Mouse (Mus musculus) cortical plate, adult 2 months (tissue): ENCODE results near the gene Pim3. TPM values are rescaled to one million over a fixed set of nuclear protein-coding genes. Genes with fewer than 3 reads are reported as not detected.

Experiments
- H3K27ac ChIP-seq: fragments of 200-500 bp; 2 replicates; pipeline ENCODE4 v1.5.1; 2012; ENCODE audit warnings: low read length, control low read depth, inconsistent platforms; ENCODE audit not compliant: insufficient read depth
- H3K4me1 ChIP-seq: fragments of 200-500 bp; 2 replicates; pipeline ENCODE4 v1.6.1; 2011; ENCODE audit warnings: low read length; ENCODE audit not compliant: control insufficient read depth, insufficient read depth
- H3K4me3 ChIP-seq: fragments of 200-500 bp; 2 replicates; pipeline ENCODE4 v1.5.1; 2011; ENCODE audit warnings: mild to moderate bottlenecking, low read length, control low read depth; ENCODE audit not compliant: insufficient read depth
- CTCF ChIP-seq: fragments of 200-500 bp; IDR thresholded peaks from 2 replicates; pipeline ENCODE4 v1.5.1; 2011; ENCODE audit warnings: mild to moderate bottlenecking, control low read depth, low read length; ENCODE audit not compliant: insufficient read depth; ENCODE audit errors: extremely low read depth
- POLR2A ChIP-seq: fragments of 200-500 bp; IDR thresholded peaks from 2 replicates; pipeline ENCODE4 v1.6.1; 2011; ENCODE audit warnings: mild to moderate bottlenecking, low read length, control low read depth; ENCODE audit not compliant: insufficient read depth; ENCODE audit errors: extremely low read depth
- polyA plus RNA-seq: library from polyadenylated mRNA; depleted of rRNA; stranded (reverse); fragments of >200 nt; gene quantifications from 2 replicates; pipeline ENCODE4 v1.2.3, GENCODE M21; 2012; rRNA removed

Pim3 gene
- polyA plus RNA-seq, 1 experiment, result 16.7 TPM

DNA sequence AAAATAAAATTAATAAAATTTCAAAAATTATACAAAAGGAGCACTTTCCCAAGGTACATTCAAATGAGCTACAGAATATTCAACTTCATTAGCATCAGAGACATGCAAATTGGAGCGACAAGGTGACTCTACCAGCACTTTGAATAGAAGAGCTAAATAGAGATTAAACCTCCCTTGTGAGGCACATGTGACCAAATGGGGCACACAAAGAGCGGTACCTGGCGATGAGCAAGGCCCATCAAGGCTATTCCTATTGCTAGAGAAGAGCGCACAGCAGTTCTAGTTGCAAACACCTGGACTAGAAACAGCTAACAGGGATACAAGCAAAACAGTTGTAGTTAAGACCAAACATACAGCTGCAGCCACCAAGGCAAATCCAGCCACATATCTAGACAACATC is 44.4 kb downstream of the Pim3 start:
- H3K4me1 ChIP-seq, result no peaks in the 10 kb centered on the region
- H3K27ac ChIP-seq, result no peak overlapping the region
- TF ChIP-seq CTCF, result no peak
- no peak for TF ChIP-seq POLR2A
- H3K4me3 ChIP-seq, result no peak overlapping the region

DNA sequence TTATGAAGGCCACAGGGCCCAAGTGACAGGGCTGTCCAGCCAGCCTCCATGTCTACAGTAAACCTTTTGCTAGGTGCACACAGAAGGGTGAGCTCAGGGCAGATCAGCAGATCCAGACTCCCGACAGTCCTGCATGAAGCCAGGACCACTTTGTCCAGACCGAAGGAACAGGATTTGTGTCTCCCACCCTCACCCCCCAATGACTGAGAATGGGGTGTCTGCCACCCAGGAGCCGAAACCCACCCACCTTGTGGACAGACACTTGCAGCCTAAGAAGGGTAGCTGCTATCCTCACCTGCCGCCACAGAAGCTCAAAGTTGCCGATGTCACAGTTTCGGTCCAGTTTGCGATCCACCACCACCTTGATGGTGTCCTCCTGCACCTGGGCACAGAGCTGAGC is 53.1 kb downstream of the Pim3 start:
- no peak overlapping the region for H3K4me3 ChIP-seq
- TF ChIP-seq POLR2A (no peak), CTCF (no peak)

More for the DNA sequence above, 53.1 kb downstream of the Pim3 start:
- Histone ChIP-seq H3K27ac (no peak overlapping the region), H3K4me1 (no peaks in the 10 kb centered on the region)

Other genes with a start within 250 kb of the Pim3 start
- 18.0 and 19.5 TPM in 2 replicates for gene Brd1, start 128.0 kb upstream of the Pim3 start, polyA plus RNA-seq
- gene Zbed4, start 110.5 kb upstream of the Pim3 start, polyA plus RNA-seq, result 5.1 and 5.5 TPM in 2 replicates
- 17.0 and 17.5 TPM in 2 replicates for gene Alg12, start 42.9 kb upstream of the Pim3 start, polyA plus RNA-seq
- gene Creld2, start 42.5 kb upstream of the Pim3 start, polyA plus RNA-seq, result 25.7 and 26.6 TPM in 2 replicates
- gene Ttll8, start 92.2 kb downstream of the Pim3 start, polyA plus RNA-seq, result 1.6 and 2.2 TPM in 2 replicates
- gene Mlc1, start 116.8 kb downstream of the Pim3 start, polyA plus RNA-seq, result 155 and 162 TPM in 2 replicates
- gene Mov10l1, start 120.7 kb downstream of the Pim3 start, polyA plus RNA-seq, result not detected in 2 replicates
- gene Panx2, start 197.5 kb downstream of the Pim3 start, polyA plus RNA-seq, result 105 and 116 TPM in 2 replicates
- 18.5 and 19.9 TPM in 2 replicates for gene Trabd, start 212.9 kb downstream of the Pim3 start, polyA plus RNA-seq
- gene Selenoo, start 226.9 kb downstream of the Pim3 start, polyA plus RNA-seq, result 37.1 and 38.5 TPM in 2 replicates